Mouse (Mus musculus): Measurements from ENCODE around the gene Gm26727. TPM values are rescaled to one million over a fixed set of nuclear protein-coding genes. Genes with fewer than 3 reads are reported as not detected.

Gene Gm26727
- polyA plus RNA-seq, 1 experiment from 2014 or later, result not detected

Other genes starting within 250 kb of the Gm26727 start
- gene Gm21830, start 19.5 kb downstream of the Gm26727 start, polyA plus RNA-seq (2015; fragmentation: Nextera tagmentation; extraction: Ambion mirVana), result not detected in 2 replicates
- not detected in 2 replicates for gene Xirp2, start 12.8 kb upstream of the Gm26727 start, polyA plus RNA-seq (2015; fragmentation: Nextera tagmentation; extraction: Ambion mirVana)
- 47.7 and 51.2 TPM in 2 replicates for gene B3galt1, start 132.7 kb upstream of the Gm26727 start, polyA plus RNA-seq (2015; fragmentation: Nextera tagmentation; extraction: Ambion mirVana)